Mouse (Mus musculus) heart, adult 2 months (tissue): ENCODE measurements around the gene Ssna1. TPM values are rescaled to one million over a fixed set of nuclear protein-coding genes. Genes with fewer than 3 reads are reported as not detected.

Source experiments
- DNase-seq, 2 experiments: peaks; one replicate each; pipeline ENCODE4 v3.0.0; 2021
- H3K27ac ChIP-seq: fragments of 200-600 bp; 2 replicates; pipeline ENCODE4 v1.8.1; 2022
- H3K27me3 ChIP-seq: fragments of 200-500 bp; 2 replicates; pipeline ENCODE4 v1.6.1; 2012; ENCODE audit warnings: mild to moderate bottlenecking, low read length, inconsistent platforms, mixed read lengths; ENCODE audit not compliant: control insufficient read depth, insufficient read depth
- H3K36me3 ChIP-seq: fragments of 200-500 bp; 2 replicates; pipeline ENCODE4 v1.6.1; 2012; ENCODE audit warnings: low read length, inconsistent platforms; ENCODE audit not compliant: control insufficient read depth, insufficient read depth
- H3K4me1 ChIP-seq: fragments of 200-500 bp; 2 replicates; pipeline ENCODE4 v1.6.1; 2011; ENCODE audit warnings: low read length; ENCODE audit not compliant: control insufficient read depth, insufficient read depth
- H3K4me3 ChIP-seq: fragments of 200-600 bp; 2 replicates; pipeline ENCODE4 v1.8.1; 2022
- H3K79me2 ChIP-seq: fragments of 200-500 bp; replicated peaks from 2 replicates; pipeline ENCODE4 v1.6.1; 2012; ENCODE audit warnings: mild to moderate bottlenecking, inconsistent platforms, low read length, moderate library complexity, mixed read lengths; ENCODE audit not compliant: control insufficient read depth, insufficient read depth
- H3K9ac ChIP-seq: fragments of 200-500 bp; 2 replicates; pipeline ENCODE4 v1.6.1; 2012; ENCODE audit warnings: low read depth, mild to moderate bottlenecking, control low read depth, inconsistent platforms, low read length, mixed read lengths
- CTCF ChIP-seq: fragments of 200-600 bp; IDR thresholded peaks from 2 replicates; pipeline ENCODE4 v1.8.1; 2022; ENCODE audit warnings: antibody characterized with exemption, mild to moderate bottlenecking, moderate library complexity
- EP300 ChIP-seq: fragments of 200-500 bp; IDR thresholded peaks from 2 replicates; pipeline ENCODE4 v1.6.1; 2011; ENCODE audit warnings: low read depth, low read length, control low read depth; ENCODE audit not compliant: insufficient read depth
- POLR2A ChIP-seq: fragments of 200-500 bp; IDR thresholded peaks from 2 replicates; pipeline ENCODE4 v1.6.1; 2011; ENCODE audit warnings: mild to moderate bottlenecking, low read depth, low read length, control low read depth; ENCODE audit not compliant: insufficient read depth
- WGBS: fragments of 180-500 bp; shearing (Covaris S2); methylation state at CpG from one replicate; pipeline ENCODE4 v1.1.7; 2018; 5-methylcytosine and 5-hydroxymethylcytosine counted together
- intact Hi-C: fragments of 180-260 bp; cut with DNase I; formaldehyde crosslinking; loops from one replicate; pipeline ENCODE4 v1.15.1; 2025
- polyA plus RNA-seq: library from polyadenylated mRNA; depleted of rRNA; stranded (reverse); fragments of >200 nt; gene quantifications from 2 replicates; pipeline ENCODE4 v1.2.3, GENCODE M21; 2012; rRNA removed
- total RNA-seq, 2 experiments: library from RNA; stranded (reverse); gene quantifications; 2 replicates each; pipeline ENCODE4 v1.2.3; 2021

The Ssna1 gene
- total and polyA plus RNA-seq, 3 experiments, result 33.1 to 41.5 (median 39.7) TPM

- peak; percentile 93 to 99 for DNase-seq
- H3K9ac ChIP-seq, result peak overlapping the region; percentile 74
- WGBS, result 2% methylated on average over 41 of the region's 41 CpGs
- intact Hi-C loops, result loop anchor here (1.0 to 5.0 kb wide), 3 partner anchors 14 to 47 kb away; partner anchors contain the start of genes Anapc2, Nelfb, Ssna1 and Tor4a
- peak; percentile 60; the same call in 1 of the 2 replicates for TF ChIP-seq POLR2A
- TF ChIP-seq EP300, result 0 out of 2 replicates have a peak, but pooled peaks have one; percentile 33
- TF ChIP-seq CTCF, result peak; percentile 6; the same call in 1 of the 2 replicates
- peaks cover 3% of the 10 kb centered on the region; the same call in 1 of the 2 replicates for H3K36me3 ChIP-seq
- peak overlapping the region; percentile 58 for H3K4me3 ChIP-seq
- H3K4me1 ChIP-seq, result peaks cover 5% of the 10 kb centered on the region
- H3K27ac ChIP-seq, result peak overlapping the region; percentile 95
- H3K27me3 ChIP-seq, result no peaks in the 10 kb centered on the region
- no peaks in the 10 kb centered on the region for H3K79me2 ChIP-seq
Observed at GRCm38 (mm10) chr2:25224766-25225752, 47.2 kb downstream of the Ssna1 start.

- DNase-seq, result no peak
- peak within 1 kb of the TSS; percentile 90 for H3K9ac ChIP-seq
- peak within 1 kb of the TSS; percentile 98 for H3K27ac ChIP-seq
- H3K79me2 ChIP-seq, result no peaks in the 10 kb centered on the region
- peak within 1 kb of the TSS; percentile 85 for H3K4me3 ChIP-seq
- TF ChIP-seq EP300 (peak; percentile 79; the same call in 1 of the 2 replicates), POLR2A (peak; percentile 100), CTCF (peak; percentile 37)
- H3K36me3 ChIP-seq, result peaks cover 3% of the 10 kb centered on the region; the same call in 1 of the 2 replicates
- under 1% methylated on average over 17 of the region's 17 CpGs for WGBS
- H3K27me3 ChIP-seq, result no peaks in the 10 kb centered on the region
- H3K4me1 ChIP-seq, result peaks cover 5% of the 10 kb centered on the region
- intact Hi-C loops, result loop anchor here (1.0 kb wide), 1 partner anchor 13 kb away; the partner anchor contains the start of gene Nelfb
Observed at GRCm38 (mm10) chr2:25224492-25224765, 47.8 kb downstream of the Ssna1 start, which contains the start of gene Tubb4b. Tubb4b (minus strand) TSS chr2:25224702.

- Histone ChIP-seq H3K27ac (peak overlapping the region; percentile 98), H3K4me3 (peak overlapping the region; percentile 85), H3K27me3 (no peaks in the 10 kb centered on the region), H3K36me3 (peaks cover 3% of the 10 kb centered on the region; the same call in 1 of the 2 replicates), H3K4me1 (peaks cover 4% of the 10 kb centered on the region), H3K79me2 (no peaks in the 10 kb centered on the region), H3K9ac (peak overlapping the region; percentile 90)
- under 1% methylated on average over 53 of the region's 53 CpGs for WGBS
- TF ChIP-seq EP300 (no peak), CTCF (no peak), POLR2A (no peak)
- intact Hi-C loops, result loop anchor here (1.0 kb wide), 1 partner anchor 13 kb away; the partner anchor contains the start of gene Nelfb
- peak; percentile 85 to 91 for DNase-seq
Observed at GRCm38 (mm10) chr2:25223681-25224491, 48.4 kb downstream of the Ssna1 start.

GRCm38 (mm10) chr2:25221331-25221772 is 50.9 kb downstream of the Ssna1 start:
- H3K27ac ChIP-seq, result no peak overlapping the region

More at GRCm38 (mm10) chr2:25221331-25221772, 50.9 kb downstream of the Ssna1 start:
- no peaks in the 10 kb centered on the region for H3K27me3 ChIP-seq
- H3K79me2 ChIP-seq, result no peaks in the 10 kb centered on the region
- H3K4me3 ChIP-seq, result no peak overlapping the region
- 0 out of 2 replicates have a peak, but pooled peaks cover 1% of the 10 kb centered on the region for H3K4me1 ChIP-seq
- intact Hi-C loops, result no loop called here
- peaks cover 3% of the 10 kb centered on the region; the same call in 1 of the 2 replicates for H3K36me3 ChIP-seq
- WGBS, result 65% methylated on average over 5 of the region's 5 CpGs
- H3K9ac ChIP-seq, result no peak overlapping the region
- TF ChIP-seq CTCF (no peak), EP300 (no peak), POLR2A (peak; percentile 37; the same call in 1 of the 2 replicates)
- no peak for DNase-seq

Other genes with a start within 250 kb of the Ssna1 start
Only the 30 nearest of the 34 such genes appear.
- gene Entpd8, start 192.1 kb downstream of the Ssna1 start, total RNA-seq, result not detected
- gene Entpd8, start 192.1 kb downstream of the Ssna1 start, polyA plus RNA-seq, result not detected in 2 replicates
- not detected for gene Noxa1, start 177.3 kb downstream of the Ssna1 start, total RNA-seq
- gene Noxa1, start 177.3 kb downstream of the Ssna1 start, polyA plus RNA-seq, result not detected in 2 replicates
- gene Nrarp, start 91.7 kb downstream of the Ssna1 start, total RNA-seq, result 1 to 10 TPM; 6.2 to 7.4 TPM
- 10.2 and 11.2 TPM in 2 replicates for gene Nrarp, start 91.7 kb downstream of the Ssna1 start, polyA plus RNA-seq
- 1 to 10 TPM; 4.3 to 4.9 TPM for gene Tor4a, start 75.6 kb downstream of the Ssna1 start, total RNA-seq
- 6.8 and 9.4 TPM in 2 replicates for gene Tor4a, start 75.6 kb downstream of the Ssna1 start, polyA plus RNA-seq
- 10 to 100 TPM; 37.4 TPM for gene Nelfb, start 60.9 kb downstream of the Ssna1 start, total RNA-seq
- 47.0 and 86.7 TPM in 2 replicates for gene Nelfb, start 60.9 kb downstream of the Ssna1 start, polyA plus RNA-seq
- not detected for gene Stpg3, start 57.8 kb downstream of the Ssna1 start, total RNA-seq
- gene Stpg3, start 57.8 kb downstream of the Ssna1 start, polyA plus RNA-seq, result 0.20 TPM in 1 of 2 replicates, not detected in the other
- not detected for gene Fam166a, start 53.7 kb downstream of the Ssna1 start, total RNA-seq
- 0.21 TPM in 1 of 2 replicates, not detected in the other for gene Fam166a, start 53.7 kb downstream of the Ssna1 start, polyA plus RNA-seq
- gene Tubb4b, start 47.7 kb downstream of the Ssna1 start, total RNA-seq, result 100 to 1,000 TPM; 327 to 342 TPM
- 315 and 439 TPM in 2 replicates for gene Tubb4b, start 47.7 kb downstream of the Ssna1 start, polyA plus RNA-seq
- not detected for gene Slc34a3, start 38.1 kb downstream of the Ssna1 start, total RNA-seq
- not detected in 2 replicates for gene Slc34a3, start 38.1 kb downstream of the Ssna1 start, polyA plus RNA-seq
- not detected for gene Rnf224, start 35.7 kb downstream of the Ssna1 start, total RNA-seq
- gene Rnf224, start 35.7 kb downstream of the Ssna1 start, polyA plus RNA-seq, result not detected in 2 replicates
- under 1 TPM; 0.47 to 0.61 TPM for gene Rnf208, start 30.2 kb downstream of the Ssna1 start, total RNA-seq
- 1.5 and 2.4 TPM in 2 replicates for gene Rnf208, start 30.2 kb downstream of the Ssna1 start, polyA plus RNA-seq
- not detected for gene Cysrt1, start 30.0 kb downstream of the Ssna1 start, total RNA-seq
- not detected in 2 replicates for gene Cysrt1, start 30.0 kb downstream of the Ssna1 start, polyA plus RNA-seq
- 1 to 10 TPM in 1 of 2 experiments, under 1 TPM in 1; 0.68 to 1.8 TPM for gene AL732309.1, start 25.6 kb downstream of the Ssna1 start, total RNA-seq
- gene AL732309.1, start 25.6 kb downstream of the Ssna1 start, polyA plus RNA-seq, result 4.7 and 6.1 TPM in 2 replicates
- gene Tmem203, start 17.0 kb downstream of the Ssna1 start, total RNA-seq, result 10 to 100 TPM; 13.1 to 14.1 TPM
- 18.2 and 22.2 TPM in 2 replicates for gene Tmem203, start 17.0 kb downstream of the Ssna1 start, polyA plus RNA-seq
- gene Tprn, start 9.8 kb downstream of the Ssna1 start, total RNA-seq, result 1 to 10 TPM; 5.9 to 6.7 TPM
- gene Tprn, start 9.8 kb downstream of the Ssna1 start, polyA plus RNA-seq, result 7.5 and 9.9 TPM in 2 replicates
- gene Anapc2, start within 50 bp of the Ssna1 start, total RNA-seq, result 10 to 100 TPM; 36.0 to 36.3 TPM
- 57.2 and 68.2 TPM in 2 replicates for gene Anapc2, start within 50 bp of the Ssna1 start, polyA plus RNA-seq
- gene Tmem210, start 15.7 kb upstream of the Ssna1 start, total RNA-seq, result not detected
- 0.27 and 0.44 TPM in 2 replicates for gene Tmem210, start 15.7 kb upstream of the Ssna1 start, polyA plus RNA-seq
- gene Lrrc26, start 17.5 kb upstream of the Ssna1 start, total RNA-seq, result not detected
- 2.9 TPM in 1 of 2 replicates, not detected in the other for gene Lrrc26, start 17.5 kb upstream of the Ssna1 start, polyA plus RNA-seq
- gene Grin1, start 46.7 kb upstream of the Ssna1 start, total RNA-seq, result not detected
- gene Grin1, start 46.7 kb upstream of the Ssna1 start, polyA plus RNA-seq, result 0.18 and 0.41 TPM in 2 replicates
- gene Man1b1, start 59.9 kb upstream of the Ssna1 start, total RNA-seq, result 10 to 100 TPM; 21.6 to 22.5 TPM
- gene Man1b1, start 59.9 kb upstream of the Ssna1 start, polyA plus RNA-seq, result 8.2 and 9.9 TPM in 2 replicates
- gene Dpp7, start 83.9 kb upstream of the Ssna1 start, total RNA-seq, result 1 to 10 TPM; 4.8 to 5.4 TPM
- gene Dpp7, start 83.9 kb upstream of the Ssna1 start, polyA plus RNA-seq, result 11.4 and 11.8 TPM in 2 replicates
- gene Uap1l1, start 93.2 kb upstream of the Ssna1 start, total RNA-seq, result 1 to 10 TPM; 7.2 to 7.9 TPM
- 7.6 and 8.3 TPM in 2 replicates for gene Uap1l1, start 93.2 kb upstream of the Ssna1 start, polyA plus RNA-seq
- gene Sapcd2, start 99.9 kb upstream of the Ssna1 start, total RNA-seq, result not detected
- gene Sapcd2, start 99.9 kb upstream of the Ssna1 start, polyA plus RNA-seq, result 0.20 and 0.26 TPM in 2 replicates
- 10 to 100 TPM; 11.1 to 13.5 TPM for gene Entpd2, start 123.4 kb upstream of the Ssna1 start, total RNA-seq
- 36.3 and 37.1 TPM in 2 replicates for gene Entpd2, start 123.4 kb upstream of the Ssna1 start, polyA plus RNA-seq
- gene Npdc1, start 126.9 kb upstream of the Ssna1 start, total RNA-seq, result 10 to 100 TPM; 21.3 to 30.4 TPM
- gene Npdc1, start 126.9 kb upstream of the Ssna1 start, polyA plus RNA-seq, result 47.8 and 52.2 TPM in 2 replicates
- gene Fut7, start 150.8 kb upstream of the Ssna1 start, total RNA-seq, result under 1 TPM in 1 of 2 experiments, not detected in 1; 0.11 TPM
- gene Fut7, start 150.8 kb upstream of the Ssna1 start, polyA plus RNA-seq, result 0.43 TPM in 1 of 2 replicates, not detected in the other
- gene Abca2, start 156.3 kb upstream of the Ssna1 start, total RNA-seq, result 10 to 100 TPM; 36.1 to 41.1 TPM
- 43.4 and 44.2 TPM in 2 replicates for gene Abca2, start 156.3 kb upstream of the Ssna1 start, polyA plus RNA-seq
- gene Clic3, start 184.4 kb upstream of the Ssna1 start, total RNA-seq, result 1 to 10 TPM; 1.4 to 1.8 TPM
- 4.8 and 7.4 TPM in 2 replicates for gene Clic3, start 184.4 kb upstream of the Ssna1 start, polyA plus RNA-seq
- 10 to 100 TPM; 17.7 to 20.6 TPM for gene Paxx, start 188.7 kb upstream of the Ssna1 start, total RNA-seq
- gene Paxx, start 188.7 kb upstream of the Ssna1 start, polyA plus RNA-seq, result 32.8 and 36.8 TPM in 2 replicates
- gene Ptgds, start 197.6 kb upstream of the Ssna1 start, total RNA-seq, result 100 to 1,000 TPM; 472 to 774 TPM
- gene Ptgds, start 197.6 kb upstream of the Ssna1 start, polyA plus RNA-seq, result 198 and 795 TPM in 2 replicates